Comparison of ENCODE assay signal across 10 mouse cellular contexts in the genomic region with DNA sequence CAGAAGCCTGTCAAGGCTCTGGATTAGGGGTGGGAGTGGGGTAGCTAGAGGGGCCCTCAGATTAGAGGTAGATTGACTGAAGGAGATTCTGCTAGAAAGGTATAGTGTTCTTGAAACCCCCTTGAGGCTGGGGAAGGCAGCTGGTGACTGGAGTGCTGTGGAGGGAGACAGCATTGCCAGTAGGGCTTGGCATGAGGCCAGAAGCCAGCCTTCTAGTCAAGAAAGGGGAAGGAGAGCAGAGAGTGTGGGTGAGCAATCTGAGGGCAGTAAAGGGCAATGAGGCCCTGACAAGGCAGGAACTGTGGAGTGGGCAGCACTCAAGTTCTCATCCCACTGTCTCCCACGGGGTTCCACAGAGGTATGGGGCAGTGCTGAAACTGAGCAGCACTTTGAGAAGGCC. TPM values are rescaled to one million over a fixed set of nuclear protein-coding genes. Genes with fewer than 3 reads are reported as not detected.
DNase-seq lines count a peak whose midpoint lies in the region; TF ChIP-seq lines count a peak whose summit lies in the region.
"Had no signal": no experiment of that assay in that cellular context is flagged by ENCODE, and none has a peak within 500 bp of the region (broad histone marks: within the 10 kb centered on the region; RNA-seq: fewer than 3 reads in every experiment).

No protein-coding gene starts in this region.

- H3K4me3 ChIP-seq in kidney, adult 2 months (ENCODE audit: insufficient read depth, low read depth, low read length), result no peak overlapping the region
- H3K4me3 ChIP-seq in thymus, adult 2 months (ENCODE audit: control insufficient read depth, insufficient read depth, low read length), result no peak overlapping the region

- H3K4me1 ChIP-seq in kidney, adult 2 months (ENCODE audit: control insufficient read depth, insufficient read depth, low read length), result no peaks in the 10 kb centered on the region
- no peaks in the 10 kb centered on the region for H3K4me1 ChIP-seq in thymus, adult 2 months (replicated peaks; ENCODE audit: control insufficient read depth, insufficient read depth, low read length)

- TF ChIP-seq CTCF in kidney, adult 2 months (conservative IDR thresholded peaks at IDR 0.05; ENCODE audit: insufficient read depth, insufficient read length, low read depth, low read length), result no peak
- TF ChIP-seq CTCF in thymus, adult 2 months (IDR thresholded peaks at IDR 0.05; ENCODE audit: borderline replicate concordance, control insufficient read depth, extremely low read depth, insufficient read depth, low read length, poor library complexity), result no peak

- no peaks in the 10 kb centered on the region for H3K27me3 ChIP-seq in kidney, adult 2 months (replicated peaks; ENCODE audit: control insufficient read depth, insufficient read depth, low read length)
- no peaks in the 10 kb centered on the region for H3K27me3 ChIP-seq in thymus, adult 2 months (ENCODE audit: control insufficient read depth, insufficient read depth, low read length)

- no peak for TF ChIP-seq POLR2A in kidney, adult 2 months (IDR thresholded peaks at IDR 0.05; ENCODE audit: low read depth, low read length)
- no peak for TF ChIP-seq POLR2A in thymus, adult 2 months (IDR thresholded peaks at IDR 0.05; ENCODE audit: control insufficient read depth, extremely low read depth, insufficient read depth, low read length, poor library complexity)

- WGBS in kidney, adult 2 months, result 29% methylated on average over 1 of the region's 1 CpGs
- WGBS in thymus, adult 2 months, result 19% methylated on average over 1 of the region's 1 CpGs

- H3K36me3 ChIP-seq in kidney, adult 2 months (ENCODE audit: control insufficient read depth, insufficient read depth, low read length), result no peaks in the 10 kb centered on the region
- no peaks in the 10 kb centered on the region for H3K36me3 ChIP-seq in thymus, adult 2 months (ENCODE audit: control insufficient read depth, insufficient read depth, low read length)

- peak; percentile 39 for DNase-seq in kidney, adult 2 months
- DNase-seq in kidney, adult 11 months, result no peak
- peak; percentile 16 for DNase-seq in thymus, postnatal 0 days (ENCODE audit: low spot score)
- no peak for DNase-seq in thymus, adult 2 months
- peak; percentile 16 to 58 for DNase-seq in gastrocnemius, postnatal 4 days (ENCODE audit: low spot score in 2 of 2)
- peak; percentile 54 to 59 for DNase-seq in lung, adult 18-20 months
- no peak for DNase-seq in urinary bladder, adult 2 months (ENCODE audit: low spot score)
- no peak for DNase-seq in c-Kit-positive CD71-positive TER-119-positive erythroid progenitor cells, embryonic 14.5 days (ENCODE audit: low spot score)

- H3K27ac ChIP-seq in kidney, adult 2 months (ENCODE audit: insufficient read depth, low read depth, low read length), result no peak overlapping the region
- H3K27ac ChIP-seq in thymus, adult 2 months (ENCODE audit: control insufficient read depth, insufficient read depth, low read length), result no peak overlapping the region; the same call in 1 of the 2 replicates

RNA-seq across cellular contexts. Expression of a gene that starts 22.2 kb away (rescaled TPM):
- 1.3 and 1.9 TPM in 2 replicates for polyA plus RNA-seq in kidney, adult 2 months (2012; rRNA removed)
- 0.75 and 1.1 TPM in 2 replicates for polyA plus RNA-seq in thymus, postnatal 0 days (2015; fragmentation: Nextera tagmentation; extraction: Ambion mirVana)
- 6.0 and 8.9 TPM in 2 replicates for polyA plus RNA-seq in thymus, adult 2 months (2012; rRNA removed)
- total RNA-seq in gastrocnemius, postnatal 4 days (2021), result under 1 TPM; 0.13 to 0.66 TPM
- polyA plus RNA-seq in urinary bladder, adult 2 months (2012; rRNA removed), result 0.78 and 1.3 TPM in 2 replicates

RNA-seq across cellular contexts. Expression of a gene that starts 33.3 kb away (rescaled TPM):
- not detected in 2 replicates for polyA plus RNA-seq in kidney, adult 2 months (2012; rRNA removed)
- polyA plus RNA-seq in thymus, postnatal 0 days (2015; fragmentation: Nextera tagmentation; extraction: Ambion mirVana), result not detected in 2 replicates
- 0.19 and 0.42 TPM in 2 replicates for polyA plus RNA-seq in thymus, adult 2 months (2012; rRNA removed)
- not detected for total RNA-seq in gastrocnemius, postnatal 4 days (2021)
- polyA plus RNA-seq in urinary bladder, adult 2 months (2012; rRNA removed), result not detected in 2 replicates
- polyA plus RNA-seq: gonadal fat pad, adult 2 months; neural tube, embryonic 11.5 days had no signal

RNA-seq across cellular contexts. Expression of a gene that starts 38.7 kb away (rescaled TPM):
- 38.9 and 46.2 TPM in 2 replicates for polyA plus RNA-seq in kidney, adult 2 months (2012; rRNA removed)
- 17.9 and 18.7 TPM in 2 replicates for polyA plus RNA-seq in thymus, postnatal 0 days (2015; fragmentation: Nextera tagmentation; extraction: Ambion mirVana)
- polyA plus RNA-seq in thymus, adult 2 months (2012; rRNA removed), result 39.9 and 42.5 TPM in 2 replicates
- 10 to 100 TPM; 12.6 to 13.8 TPM for total RNA-seq in gastrocnemius, postnatal 4 days (2021)
- polyA plus RNA-seq in urinary bladder, adult 2 months (2012; rRNA removed), result 16.0 and 20.4 TPM in 2 replicates

Comparison
In these comparisons a context has a peak if more than half of its experiments do, and no peak if none do; other contexts are left out.
1. DNase-seq: peak in kidney, adult 2 months (single experiment), thymus, postnatal 0 days (single experiment), gastrocnemius, postnatal 4 days (2 of 2) and lung, adult 18-20 months (2 of 2); none in kidney, adult 11 months (single experiment), thymus, adult 2 months (single experiment), urinary bladder, adult 2 months (single experiment) and c-Kit-positive CD71-positive TER-119-positive erythroid progenitor cells, embryonic 14.5 days (single experiment).